Mouse (Mus musculus) layer of hippocampus, postnatal 10 days (tissue): ENCODE measurements at regions not wholly inside any gene's neighbourhood (a gene's known extent, or its start where the extent isn't known, plus 50 kb on each side); places are given as distances from the start of the nearest gene placed in this dataset.

Experiments used
- DNase-seq, 2 experiments: peaks; one replicate each; pipeline ENCODE4 v3.0.0; 2021; ENCODE audit warnings: low spot score in 2 of 2

- DNase-seq = no peak
Measured at GRCm38 (mm10) chr2:172613891-172614391, 64.5 kb downstream of the Tfap2c start.

GRCm38 (mm10) chr2:172615148-172615547 is 65.8 kb downstream of the Tfap2c start:
- no peak for DNase-seq

GRCm38 (mm10) chr2:172615582-172615981 is 66.2 kb downstream of the Tfap2c start:
- no peak for DNase-seq

GRCm38 (mm10) chr2:172619168-172619567 is 69.8 kb downstream of the Tfap2c start:
- DNase-seq = no peak

DNA sequence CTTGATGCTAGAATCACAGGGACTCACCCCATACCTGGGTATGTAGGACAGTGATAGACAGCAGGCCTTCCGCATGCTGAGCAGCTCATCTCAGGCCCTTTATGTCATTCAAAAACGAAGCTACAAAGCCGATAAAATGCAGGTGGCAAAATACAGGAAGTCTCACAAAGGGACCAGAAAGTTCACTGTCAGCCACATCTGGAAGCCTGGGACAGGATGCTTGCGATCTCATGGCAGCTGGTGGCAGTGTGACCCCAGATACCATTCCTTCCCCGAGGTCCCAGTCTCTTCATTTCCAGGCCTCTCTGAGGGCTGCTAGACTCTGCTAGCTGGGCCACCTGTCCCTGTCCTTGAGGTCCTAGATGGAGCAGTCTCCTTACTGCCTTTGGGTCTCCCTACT is 70.6 kb downstream of the Tfap2c start:
- DNase-seq = no peak

GRCm38 (mm10) chr2:172623707-172624106 is 74.3 kb downstream of the Tfap2c start:
- no peak for DNase-seq

DNA sequence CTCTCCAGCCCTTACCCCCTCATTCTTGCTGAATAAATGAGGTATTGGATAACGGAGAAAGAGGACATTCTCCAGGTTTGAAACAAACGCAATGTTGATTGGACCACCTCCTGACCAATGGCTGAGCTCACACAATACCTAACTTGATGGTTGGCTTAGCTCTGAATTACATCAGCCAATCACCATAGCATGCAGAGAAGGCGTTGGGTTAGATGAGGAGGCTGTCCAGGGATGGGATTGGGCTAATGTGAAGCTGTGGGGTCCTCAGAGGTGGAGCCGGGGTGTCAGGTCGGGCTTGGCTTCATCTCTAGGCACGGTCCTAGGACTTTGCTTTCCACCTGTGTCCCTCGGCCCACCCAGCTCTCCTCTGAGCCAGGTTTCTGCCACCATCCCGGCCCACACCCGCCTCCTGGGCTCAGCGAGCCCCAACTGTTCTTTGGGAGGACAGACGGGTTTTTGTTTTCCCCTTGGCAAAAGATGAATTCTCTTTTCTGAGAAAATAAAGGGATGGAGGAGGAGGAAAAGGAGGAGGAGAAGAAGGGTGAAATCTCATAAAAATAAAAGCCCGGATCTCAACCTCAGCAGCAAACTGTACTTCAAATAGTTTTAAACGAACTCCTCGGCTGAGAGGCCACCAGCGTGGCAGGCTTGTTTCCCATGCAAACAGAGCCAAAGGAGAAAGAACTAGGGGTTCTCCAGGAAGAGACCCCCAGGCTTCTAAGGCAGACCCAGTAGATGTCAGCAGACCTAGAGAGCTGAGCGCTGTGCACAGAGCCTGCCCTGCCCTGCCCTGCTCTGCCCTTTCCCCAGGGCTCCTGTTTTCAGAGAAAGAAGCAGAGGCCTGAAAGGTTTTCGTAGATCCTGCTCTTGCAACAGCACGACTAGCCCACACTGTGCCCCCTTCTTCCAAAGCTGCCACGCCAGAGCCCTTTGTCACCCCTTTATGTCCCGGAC is 78.2 kb downstream of the Tfap2c start:
- no peak for DNase-seq

DNA sequence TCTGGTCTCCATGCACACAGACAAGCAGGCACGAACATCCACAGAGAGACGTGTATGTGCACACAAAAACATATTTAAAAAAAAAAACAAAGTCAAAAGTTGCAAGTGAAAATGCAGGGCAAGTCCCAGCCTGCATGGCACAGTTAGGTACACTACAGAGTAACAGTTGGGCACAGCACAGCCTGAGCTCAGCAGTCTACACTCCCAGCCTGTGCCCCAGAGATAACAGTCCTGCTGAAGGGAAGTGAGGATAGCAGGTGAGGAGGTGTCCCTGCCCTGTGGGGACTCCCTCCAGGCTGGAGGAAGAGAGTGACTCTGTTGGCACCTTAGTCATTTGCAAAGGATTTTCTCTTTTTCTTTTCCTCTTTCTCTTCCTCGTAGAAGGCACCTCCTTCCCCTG is 80.9 kb downstream of the Tfap2c start:
- DNase-seq = no peak

GRCm38 (mm10) chr2:172642616-172643015 is 93.2 kb downstream of the Tfap2c start:
- DNase-seq = no peak

- no peak for DNase-seq
Measured at GRCm38 (mm10) chr2:172643860-172644259, 94.5 kb downstream of the Tfap2c start.

DNA sequence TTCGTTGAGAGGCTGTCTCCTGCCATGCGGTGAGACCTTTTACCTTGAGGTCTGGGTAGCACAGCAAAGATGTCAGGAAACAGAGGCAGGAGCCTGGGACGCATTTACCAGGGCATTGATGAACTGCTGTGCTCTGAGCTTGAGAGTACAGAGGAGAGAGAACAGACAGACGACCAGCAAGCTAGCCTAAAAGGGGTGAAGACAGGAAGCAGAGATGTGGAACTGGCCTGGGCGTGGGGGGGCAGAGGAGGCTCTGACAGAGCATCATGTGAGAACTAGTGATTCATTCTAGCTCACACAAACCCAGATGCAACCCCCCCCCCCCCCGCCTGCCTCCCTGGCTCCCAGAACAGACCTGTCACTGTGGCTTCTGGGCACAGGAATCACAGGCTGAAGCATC is 95.1 kb downstream of the Tfap2c start:
- DNase-seq = no peak

GRCm38 (mm10) chr2:172648072-172648471 is 98.7 kb downstream of the Tfap2c start:
- DNase-seq = no peak

- DNase-seq = no peak
Measured at GRCm38 (mm10) chr2:172660479-172660878, 111.1 kb downstream of the Tfap2c start.

- peak; percentile 14 to 21 for DNase-seq
Measured at GRCm38 (mm10) chr2:172660916-172661315, 111.5 kb downstream of the Tfap2c start.

DNA sequence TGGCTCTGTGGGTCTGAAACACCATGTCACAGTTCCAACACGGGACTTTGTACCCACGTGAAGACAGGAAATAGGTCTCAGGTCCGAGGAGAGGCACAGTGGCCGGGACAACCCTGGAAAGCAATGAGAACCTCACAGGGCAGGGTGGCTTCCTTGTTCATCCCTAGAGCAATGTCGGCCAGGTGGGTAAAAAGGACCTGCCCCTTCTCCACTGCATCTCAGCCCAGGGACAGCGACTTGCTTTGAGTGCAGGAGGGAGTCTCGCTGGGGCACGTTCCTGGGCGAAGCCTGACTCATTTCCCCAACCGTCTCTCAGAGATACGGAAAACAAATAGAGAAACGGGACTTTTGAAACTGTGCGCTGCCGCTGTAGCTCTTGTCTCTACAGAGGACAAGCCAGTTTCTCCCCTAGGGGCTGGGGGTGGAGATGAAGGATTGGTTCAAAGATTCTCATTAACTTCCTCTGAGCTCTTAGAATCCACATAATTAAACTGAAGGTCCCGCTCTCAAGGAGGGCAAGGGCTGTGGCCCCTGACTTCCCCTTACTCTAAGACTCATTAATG is 112.1 kb downstream of the Tfap2c start:
- no peak for DNase-seq

DNA sequence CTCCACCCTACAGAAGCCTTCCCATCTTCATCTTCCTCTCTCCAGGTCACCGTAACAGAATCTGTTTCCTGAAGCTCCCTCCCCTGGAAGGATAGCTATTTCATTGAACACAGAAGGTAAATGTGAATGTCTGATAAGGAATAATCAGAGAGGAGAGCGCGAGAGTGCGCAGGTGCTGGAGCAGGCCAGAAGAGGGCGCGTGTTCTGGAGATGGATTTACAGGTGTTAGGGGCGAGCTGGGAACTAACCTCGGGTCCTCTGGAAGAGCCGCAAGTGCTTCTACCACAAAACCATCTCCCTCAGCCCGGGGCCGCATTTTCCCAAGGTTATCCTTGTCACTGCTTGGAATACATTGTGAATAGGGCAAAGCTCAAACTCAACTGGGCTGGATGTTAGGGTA is 112.8 kb downstream of the Tfap2c start:
- no peak for DNase-seq

DNA sequence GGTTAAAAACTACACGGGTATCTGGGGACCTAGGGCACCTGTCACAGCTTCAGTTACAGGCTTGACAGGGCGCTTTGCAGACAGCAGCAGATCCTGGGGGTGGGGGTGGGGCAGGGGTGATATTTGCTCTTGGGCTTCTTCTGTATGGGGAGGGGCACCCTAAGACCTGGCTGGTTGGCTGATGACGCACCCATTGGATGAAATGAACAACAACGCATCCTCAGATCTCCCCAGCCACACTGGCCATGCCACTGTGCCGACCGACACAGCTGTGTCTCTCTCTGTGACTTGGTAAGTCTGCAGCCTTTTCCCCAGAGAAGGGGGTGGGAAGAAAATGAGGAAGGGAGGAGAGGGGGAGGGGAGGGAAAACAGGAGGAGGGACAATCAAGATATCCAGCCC is 114.3 kb downstream of the Tfap2c start:
- no peak for DNase-seq

DNA sequence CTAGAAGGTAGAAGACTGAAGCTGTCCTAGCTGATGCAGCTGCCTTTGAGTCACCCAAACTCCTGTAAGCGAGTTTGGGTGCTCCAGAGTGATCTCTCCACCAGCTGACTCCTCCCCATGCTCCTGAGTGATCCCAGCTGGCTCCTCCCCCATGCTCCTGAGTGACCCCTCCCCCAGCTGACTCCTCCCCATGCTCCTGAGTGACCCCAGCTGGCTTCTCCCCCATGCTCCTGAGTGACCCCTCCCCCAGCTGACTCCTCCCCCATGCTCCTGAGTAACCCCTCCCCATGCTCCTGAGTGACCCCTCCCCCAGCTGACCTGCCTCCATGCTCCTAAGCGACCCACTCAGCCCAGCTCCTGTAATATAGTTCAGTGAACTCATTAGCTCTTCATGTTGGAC is 123.7 kb downstream of the Tfap2c start:
- no peak for DNase-seq

- no peak for DNase-seq
Measured at GRCm38 (mm10) chr2:172674641-172675040, 125.2 kb downstream of the Tfap2c start.

- DNase-seq = no peak
Measured at GRCm38 (mm10) chr2:172675081-172675480, 125.7 kb downstream of the Tfap2c start.

- no peak for DNase-seq
Measured at GRCm38 (mm10) chr2:172690196-172690595, 140.8 kb downstream of the Tfap2c start.

DNA sequence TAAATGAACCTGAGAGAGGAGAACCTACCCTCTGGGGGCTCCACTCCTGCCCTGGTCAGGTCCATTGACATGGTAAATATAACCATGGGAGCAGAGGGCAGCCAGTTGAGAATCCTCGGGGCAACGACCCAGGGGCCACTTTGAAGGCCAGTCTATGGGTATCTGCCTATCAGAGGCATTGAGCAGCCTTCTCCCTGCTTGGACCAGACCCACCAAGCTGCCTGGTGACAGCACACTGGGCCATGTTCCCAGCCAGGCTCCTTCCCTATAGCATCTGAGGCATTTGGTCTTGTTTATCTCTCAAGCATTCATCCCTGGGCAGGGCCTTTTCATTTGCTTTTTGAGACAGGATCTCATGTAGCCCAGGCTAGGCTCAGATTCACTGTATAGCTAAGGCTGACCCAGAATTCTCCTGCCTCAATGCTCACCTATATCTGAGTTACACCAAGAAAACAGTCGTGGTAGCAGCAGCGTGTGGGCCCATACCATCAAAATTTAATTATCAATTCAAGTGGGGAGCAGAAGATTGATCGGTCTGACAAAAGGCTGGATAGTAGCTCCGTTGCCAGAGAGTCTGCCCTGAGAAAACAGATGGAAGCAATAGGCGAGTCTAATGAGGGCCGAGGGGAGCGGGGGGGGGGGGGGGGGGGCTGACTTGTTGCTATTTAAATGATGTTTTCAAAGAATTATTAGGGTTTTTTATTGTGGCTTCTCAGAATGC is 141.7 kb downstream of the Tfap2c start:
- no peak for DNase-seq
